Mouse (Mus musculus) thymus, postnatal 10 days (tissue): ENCODE results near the gene Try5.
"Not testable (repeated sequence)": the region's sequence is repeated elsewhere in the genome, so short reads cannot be mapped to it uniquely, and the experiment has no call there.

ENCODE experiments used
- DNase-seq, 2 experiments: peaks; one replicate each; pipeline ENCODE4 v3.0.0; 2021; ENCODE audit warnings: low spot score in 2 of 2

Gene Try5

GRCm38 (mm10) chr6:41316741-41317140, at the start of gene Try5:
Gene Try5 (minus strand): TSS chr6:41316841.
- not testable (repeated sequence) for DNase-seq

DNA sequence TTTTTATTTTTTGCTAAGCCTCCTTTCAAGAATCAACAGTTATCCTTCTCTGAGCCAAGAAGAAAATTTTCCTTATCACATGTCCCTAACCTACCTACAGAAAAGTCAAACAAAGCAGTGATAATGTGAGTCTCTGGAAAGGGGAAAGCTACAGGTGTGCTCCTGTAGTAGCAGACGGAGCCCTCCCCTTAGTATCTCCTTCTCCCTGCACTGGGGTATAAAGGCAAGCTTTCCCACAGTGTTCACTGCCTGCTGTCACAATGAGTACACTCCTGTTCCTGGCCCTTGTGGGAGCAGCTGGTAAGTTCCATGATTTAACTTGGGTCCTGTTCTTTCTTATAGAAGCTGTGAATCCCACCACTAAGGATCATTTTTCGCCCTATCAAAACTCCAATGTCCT, 37.3 kb upstream of the Try5 start, which contains the start of gene Try10:
Gene Try10, plus strand, starts transcription at position 174 of the 400 bp plus-strand sequence.
- DNase-seq = no peak

- DNase-seq = no peak
Observed at GRCm38 (mm10) chr6:41301969-41302368, 14.7 kb downstream of the Try5 start, which contains the start of gene Try4. Gene Try4 (plus strand): TSS chr6:41302269.

- DNase-seq = no peak
Observed at GRCm38 (mm10) chr6:41298255-41298654, 18.4 kb downstream of the Try5 start.

GRCm38 (mm10) chr6:41266140-41266539, 50.5 kb downstream of the Try5 start:
- DNase-seq = no peak

DNA sequence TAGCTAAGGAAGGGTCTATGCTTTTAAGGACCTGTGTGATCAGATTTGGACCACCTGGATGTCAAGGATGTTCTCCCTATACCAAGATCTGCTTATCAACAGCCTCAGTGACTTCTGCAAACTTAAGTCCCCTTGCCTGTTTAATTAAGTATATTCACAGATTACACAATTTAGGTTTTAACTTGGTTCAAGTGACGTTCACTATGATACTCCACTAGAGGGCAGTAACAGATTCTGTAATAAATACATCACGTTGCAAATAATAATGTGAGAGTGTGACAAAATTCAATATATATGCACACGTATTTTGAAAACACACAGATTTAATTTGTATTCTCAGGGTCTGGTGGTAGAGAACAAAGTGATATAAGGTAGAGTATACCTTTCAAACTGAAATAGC, 53.8 kb downstream of the Try5 start:
- DNase-seq = peak in 1 of 2 experiments; percentile 4
